Mouse (Mus musculus) liver (tissue): ENCODE measurements at regions not wholly inside any gene's neighbourhood (a gene's known extent, or its start where the extent isn't known, plus 50 kb on each side); places are given as distances from the start of the nearest gene placed in this dataset.
A peak's percentile ranks its signal among the peaks of the same experiment; 100 is the strongest.
"Not testable (repeated sequence)": the region's sequence is repeated elsewhere in the genome, so short reads cannot be mapped to it uniquely, and the experiment has no call there.

ENCODE experiments used
- DNase-seq: peaks from one replicate; pipeline ENCODE4 v3.0.0-alpha.2; 2020; ENCODE audit warnings: mixed read lengths

- DNase-seq, result no peak
These were observed 314.0 kb downstream of the Diras2 start for GRCm38 (mm10) chr13:52217066-52217465.

- DNase-seq, result no peak
These were observed 313.3 kb downstream of the Diras2 start for GRCm38 (mm10) chr13:52217741-52218140.

GRCm38 (mm10) chr13:52222315-52223097 is 308.6 kb downstream of the Diras2 start:
- peak; percentile 6 for DNase-seq

GRCm38 (mm10) chr13:52223098-52223962 is 307.7 kb downstream of the Diras2 start:
- DNase-seq, result peak; percentile 26

GRCm38 (mm10) chr13:52233971-52234370 is 297.1 kb downstream of the Diras2 start:
- no peak for DNase-seq

GRCm38 (mm10) chr13:52236105-52236504 is 295.0 kb downstream of the Diras2 start:
- DNase-seq, result peak; percentile 30

- no peak for DNase-seq
These were observed 291.5 kb downstream of the Diras2 start for GRCm38 (mm10) chr13:52239563-52239962.

GRCm38 (mm10) chr13:52241761-52242160 is 289.3 kb downstream of the Diras2 start:
- no peak for DNase-seq

- no peak for DNase-seq
These were observed 281.6 kb downstream of the Diras2 start for GRCm38 (mm10) chr13:52249492-52249891.

GRCm38 (mm10) chr13:52250371-52250770 is 280.7 kb downstream of the Diras2 start:
- DNase-seq, result no peak

GRCm38 (mm10) chr13:52252303-52252702 is 278.8 kb downstream of the Diras2 start:
- DNase-seq, result no peak

GRCm38 (mm10) chr13:52252726-52253125 is 278.4 kb downstream of the Diras2 start:
- not testable (repeated sequence) for DNase-seq

GRCm38 (mm10) chr13:52253138-52253537 is 277.9 kb downstream of the Diras2 start:
- no peak for DNase-seq

- DNase-seq, result peak; percentile 8
These were observed 276.9 kb downstream of the Diras2 start for GRCm38 (mm10) chr13:52254185-52254584.

- peak; percentile 19 for DNase-seq
These were observed 275.4 kb downstream of the Diras2 start for GRCm38 (mm10) chr13:52255697-52256096.

- DNase-seq, result no peak
These were observed 272.7 kb downstream of the Diras2 start for GRCm38 (mm10) chr13:52258373-52258772.

- DNase-seq, result no peak
These were observed 268.0 kb downstream of the Diras2 start for GRCm38 (mm10) chr13:52262949-52263550.

GRCm38 (mm10) chr13:52268279-52268678 is 262.8 kb downstream of the Diras2 start:
- no peak for DNase-seq

GRCm38 (mm10) chr13:52273502-52274246 is 257.4 kb downstream of the Diras2 start:
- no peak for DNase-seq

- DNase-seq, result no peak
These were observed 255.9 kb downstream of the Diras2 start for GRCm38 (mm10) chr13:52275196-52275595.

- DNase-seq, result peak; percentile 30
These were observed 255.4 kb downstream of the Diras2 start for GRCm38 (mm10) chr13:52275675-52276074.

- DNase-seq, result no peak
These were observed 253.9 kb downstream of the Diras2 start for GRCm38 (mm10) chr13:52277195-52277594.

- DNase-seq, result no peak
These were observed 252.2 kb downstream of the Diras2 start for GRCm38 (mm10) chr13:52278831-52279230.
